Mouse (Mus musculus) lung, adult 2 months (tissue): ENCODE measurements around the gene Klb.

Experiments
- CTCF ChIP-seq: fragments of 200-500 bp; IDR thresholded peaks from 2 replicates; pipeline ENCODE4 v1.5.1; 2011; ENCODE audit warnings: mild to moderate bottlenecking, low read length, control low read depth; ENCODE audit not compliant: insufficient read depth
- POLR2A ChIP-seq: fragments of 200-500 bp; IDR thresholded peaks from 2 replicates; pipeline ENCODE4 v1.6.1; 2011; ENCODE audit warnings: low read depth, mild to moderate bottlenecking, control low read depth, low read length, borderline replicate concordance; ENCODE audit errors: extremely low read depth

DNA sequence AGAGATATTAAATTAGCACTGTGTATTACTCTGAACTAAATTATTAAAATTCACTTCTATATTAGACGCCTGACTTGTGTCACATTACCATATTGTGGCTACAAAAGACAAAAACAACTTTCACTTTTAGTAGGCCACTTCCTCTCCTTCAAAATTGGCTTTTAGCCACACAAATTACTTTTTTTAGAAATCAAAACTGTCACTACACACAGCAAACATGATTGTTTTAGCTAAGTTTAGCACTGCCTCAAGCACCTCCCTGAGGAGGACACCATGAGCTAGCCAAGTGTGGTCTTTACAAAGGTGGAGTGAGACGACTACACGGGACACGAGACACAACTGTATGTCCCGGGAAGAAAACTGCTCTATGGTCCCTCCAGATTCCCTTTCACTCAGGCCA is 21.9 kb upstream of the Klb start:
- TF ChIP-seq CTCF: no peak
- TF ChIP-seq POLR2A: no peak
